Comparison of ENCODE assay signal across 7 mouse cellular contexts in genomic region chr1:74028881-74029266, GRCm38 (mm10).
A peak's percentile ranks its signal among the peaks of the same experiment; 100 is the strongest.
DNase-seq lines count a peak whose midpoint lies in the region; ATAC-seq and TF ChIP-seq lines count a peak whose summit lies in the region.

No protein-coding gene starts in this region.

- peak overlapping the region; percentile 16 for H3ac ChIP-seq in C2C12 (ENCODE audit: control insufficient read depth, insufficient read length, low read depth)

- no peaks in the 10 kb centered on the region for H3K27me3 ChIP-seq in C2C12 (ENCODE audit: control insufficient read depth, insufficient read depth, insufficient read length)

- H3K79me3 ChIP-seq in C2C12 (ENCODE audit: low read depth), result peaks cover 12% of the 10 kb centered on the region

- H3K4me3 ChIP-seq in C2C12 (ENCODE audit: insufficient read depth, poor library complexity, severe bottlenecking), result no peak overlapping the region

- DNase-seq in adrenal gland, adult 2 months, result peak; percentile 92
- DNase-seq in heart, adult 9 months (ENCODE audit: low spot score in 2 of 2), result peak; percentile 80 to 88
- DNase-seq in kidney, postnatal 36 days, result peak; percentile 70 to 75
- no peak for DNase-seq in layer of hippocampus, adult 9-11 months
- no peak for DNase-seq in thymus, postnatal 25 days

- ATAC-seq in megakaryocyte, adult 5-6 weeks (ENCODE audit: poor library complexity, severe bottlenecking), result no peak

- no peak for TF ChIP-seq CTCF in C2C12 (IDR thresholded peaks at IDR 0.05; ENCODE audit: control insufficient read depth, insufficient read depth, insufficient read length)

- peaks cover 73% of the 10 kb centered on the region for H3K79me2 ChIP-seq in C2C12 (ENCODE audit: control insufficient read depth, insufficient read depth)

- H3K36me3 ChIP-seq in C2C12 (ENCODE audit: control insufficient read depth, insufficient read depth), result no peaks in the 10 kb centered on the region

TF ChIP-seq in C2C12, 6 proteins besides CTCF, POLR2A, EP300 and RAD21:
- TF ChIP-seq MYOD1 (IDR thresholded peaks at IDR 0.05; ENCODE audit: control insufficient read depth, insufficient read length, low read depth) (peak; percentile 93), FOSL1 (IDR thresholded peaks at IDR 0.05; ENCODE audit: insufficient read depth, low read length, poor library complexity, severe bottlenecking) (peak; percentile 45), USF1 (IDR thresholded peaks at IDR 0.05; ENCODE audit: low read depth) (no peak), CEBPB (IDR thresholded peaks at IDR 0.05; ENCODE audit: low read depth) (no peak), MYOG (IDR thresholded peaks at IDR 0.05; ENCODE audit: control insufficient read depth, extremely low read depth, insufficient read length) (no peak), MAX (IDR thresholded peaks at IDR 0.05) (no peak)

Comparison
In these comparisons a context has a peak if more than half of its experiments do, and no peak if none do; other contexts are left out.
1. DNase-seq: peak in adrenal gland, adult 2 months (single experiment), heart, adult 9 months (2 of 2) and kidney, postnatal 36 days (2 of 2); none in layer of hippocampus, adult 9-11 months (single experiment) and thymus, postnatal 25 days (single experiment).